Mouse (Mus musculus) ES-Bruce4 (cell line): ENCODE data around the gene Msi1. TPM values are rescaled to one million over a fixed set of nuclear protein-coding genes. Genes with fewer than 3 reads are reported as not detected.

Experiments used
- H3K27ac ChIP-seq: 2 replicates; pipeline ENCODE4 v1.5.1; 2012; ENCODE audit warnings: low read length, inconsistent platforms; ENCODE audit not compliant: insufficient read depth
- H3K27me3 ChIP-seq: 2 replicates; pipeline ENCODE4 v1.6.1; 2012; ENCODE audit warnings: mild to moderate bottlenecking, low read length, inconsistent platforms; ENCODE audit not compliant: control insufficient read depth, poor library complexity, insufficient read depth, severe bottlenecking
- H3K36me3 ChIP-seq: 2 replicates; pipeline ENCODE4 v1.6.1; 2012; ENCODE audit warnings: inconsistent platforms, mild to moderate bottlenecking, low read length, moderate library complexity; ENCODE audit not compliant: control insufficient read depth, poor library complexity, insufficient read depth, severe bottlenecking
- H3K4me1 ChIP-seq: one replicate; pipeline ENCODE4 v1.8.1; 2011; ENCODE audit warnings: low read length; ENCODE audit not compliant: control insufficient read depth, insufficient read depth
- H3K4me3 ChIP-seq: 2 replicates; pipeline ENCODE4 v1.5.1; 2011; ENCODE audit warnings: low read depth, mild to moderate bottlenecking, low read length
- H3K9ac ChIP-seq: 2 replicates; pipeline ENCODE4 v1.6.1; 2012; ENCODE audit warnings: low read depth, mild to moderate bottlenecking, inconsistent platforms; ENCODE audit not compliant: poor library complexity, severe bottlenecking
- H3K9me3 ChIP-seq: replicated peaks from 2 replicates; pipeline ENCODE4 v1.6.1; 2012; ENCODE audit warnings: mild to moderate bottlenecking, low read length, inconsistent platforms; ENCODE audit not compliant: control insufficient read depth, poor library complexity, insufficient read depth, severe bottlenecking
- CTCF ChIP-seq: IDR thresholded peaks from one replicate; pipeline ENCODE4 v1.8.1; 2011; ENCODE audit warnings: low read depth, low read length
- EP300 ChIP-seq: IDR thresholded peaks from 2 replicates; pipeline ENCODE4 v1.6.1; 2011; ENCODE audit warnings: low read depth, low read length; ENCODE audit not compliant: insufficient read depth
- POLR2A ChIP-seq: IDR thresholded peaks from one replicate; pipeline ENCODE4 v1.8.1; 2011; ENCODE audit warnings: low read length; ENCODE audit not compliant: insufficient read depth
- polyA plus RNA-seq: library from polyadenylated mRNA; stranded (reverse); fragments of >200 nt; gene quantifications from 2 replicates; pipeline ENCODE4 v1.2.4, GENCODE M21; 2011; ENCODE audit warnings: low read depth; ENCODE audit not compliant: missing spikeins, insufficient read depth, insufficient read length

Msi1 gene
- polyA plus RNA-seq, 1 experiment: 49.2 TPM

DNA sequence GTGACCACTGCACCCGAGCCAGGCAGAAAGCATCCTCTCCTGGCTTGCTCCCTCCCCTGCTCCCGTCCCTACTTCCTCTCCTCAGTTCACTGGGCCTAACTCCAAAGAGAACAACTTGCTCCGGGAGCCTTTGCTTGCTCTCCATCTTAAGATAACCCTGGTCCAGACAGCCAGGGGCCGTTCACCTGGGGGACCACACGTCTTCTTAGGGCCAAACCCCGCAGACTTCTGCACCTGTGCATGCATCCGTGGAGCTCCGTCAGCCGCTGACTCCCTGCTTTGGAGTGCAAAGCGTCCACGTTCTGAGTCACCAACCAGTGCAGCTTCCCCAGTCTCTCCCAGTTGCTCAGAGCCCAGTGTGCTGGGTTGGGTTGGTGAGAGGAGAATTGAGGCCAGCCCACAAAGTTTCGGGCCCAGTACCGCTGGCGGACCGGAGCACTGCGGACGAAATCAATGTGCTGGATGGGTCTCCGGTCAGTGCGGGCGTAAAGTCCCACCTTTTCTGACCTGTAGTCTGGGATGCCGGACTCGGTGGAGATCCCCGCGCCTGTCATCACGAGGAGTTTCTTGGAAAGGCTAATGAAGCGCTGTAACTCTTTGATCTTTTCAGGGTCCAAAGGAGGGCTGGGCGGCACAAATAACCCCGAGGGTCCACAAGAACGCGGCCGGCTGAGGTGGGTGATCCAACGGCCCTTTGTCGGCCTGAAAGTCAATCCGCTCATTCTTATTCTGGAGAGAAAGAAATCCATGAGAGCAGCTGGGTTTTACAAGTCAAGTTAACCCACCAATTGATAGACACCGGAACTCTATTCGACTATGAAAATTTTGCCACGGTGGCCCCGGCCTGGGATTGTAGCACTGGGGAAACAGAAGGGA lies 53.2 kb downstream of the Msi1 start:
- H3K4me3 ChIP-seq: peak overlapping the region; percentile 43
- H3K9ac ChIP-seq: peak overlapping the region; percentile 25
- peaks cover 4% of the 10 kb centered on the region for H3K36me3 ChIP-seq
- H3K27ac ChIP-seq: no peak overlapping the region; the same call in 1 of the 2 replicates
- H3K4me1 ChIP-seq: no peaks in the 10 kb centered on the region
- TF ChIP-seq POLR2A (no peak), EP300 (0 out of 2 replicates have a peak, but pooled peaks have one; percentile 7), CTCF (no peak)
- H3K27me3 ChIP-seq: no peaks in the 10 kb centered on the region
- H3K9me3 ChIP-seq: no peaks in the 10 kb centered on the region

DNA sequence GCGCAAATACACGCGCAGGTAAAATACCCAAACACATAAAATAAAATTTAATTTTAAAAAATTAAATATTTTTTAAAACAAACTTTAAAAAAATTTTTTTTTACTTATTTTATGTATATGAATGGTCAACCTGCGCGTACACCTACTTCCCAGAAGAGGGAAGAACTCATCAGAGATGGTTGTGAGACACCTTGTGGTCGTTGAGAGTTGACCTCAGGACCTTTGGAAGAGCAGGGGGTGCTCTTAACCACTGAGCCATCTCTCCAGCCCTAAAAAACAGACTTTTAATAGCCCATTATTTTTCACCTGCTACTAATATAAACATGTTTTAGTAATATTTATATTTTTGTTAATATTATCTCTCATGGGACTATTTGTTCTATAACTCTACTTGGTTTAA lies 54.0 kb downstream of the Msi1 start:
- no peaks in the 10 kb centered on the region for H3K36me3 ChIP-seq
- H3K9me3 ChIP-seq: no peaks in the 10 kb centered on the region
- H3K9ac ChIP-seq: peak overlapping the region; percentile 25
- no peaks in the 10 kb centered on the region for H3K27me3 ChIP-seq
- TF ChIP-seq EP300 (no peak), CTCF (peak; percentile 2)
- H3K27ac ChIP-seq: no peak overlapping the region
- no peaks in the 10 kb centered on the region for H3K4me1 ChIP-seq
- H3K4me3 ChIP-seq: peak overlapping the region; percentile 43; the same call in 1 of the 2 replicates

DNA sequence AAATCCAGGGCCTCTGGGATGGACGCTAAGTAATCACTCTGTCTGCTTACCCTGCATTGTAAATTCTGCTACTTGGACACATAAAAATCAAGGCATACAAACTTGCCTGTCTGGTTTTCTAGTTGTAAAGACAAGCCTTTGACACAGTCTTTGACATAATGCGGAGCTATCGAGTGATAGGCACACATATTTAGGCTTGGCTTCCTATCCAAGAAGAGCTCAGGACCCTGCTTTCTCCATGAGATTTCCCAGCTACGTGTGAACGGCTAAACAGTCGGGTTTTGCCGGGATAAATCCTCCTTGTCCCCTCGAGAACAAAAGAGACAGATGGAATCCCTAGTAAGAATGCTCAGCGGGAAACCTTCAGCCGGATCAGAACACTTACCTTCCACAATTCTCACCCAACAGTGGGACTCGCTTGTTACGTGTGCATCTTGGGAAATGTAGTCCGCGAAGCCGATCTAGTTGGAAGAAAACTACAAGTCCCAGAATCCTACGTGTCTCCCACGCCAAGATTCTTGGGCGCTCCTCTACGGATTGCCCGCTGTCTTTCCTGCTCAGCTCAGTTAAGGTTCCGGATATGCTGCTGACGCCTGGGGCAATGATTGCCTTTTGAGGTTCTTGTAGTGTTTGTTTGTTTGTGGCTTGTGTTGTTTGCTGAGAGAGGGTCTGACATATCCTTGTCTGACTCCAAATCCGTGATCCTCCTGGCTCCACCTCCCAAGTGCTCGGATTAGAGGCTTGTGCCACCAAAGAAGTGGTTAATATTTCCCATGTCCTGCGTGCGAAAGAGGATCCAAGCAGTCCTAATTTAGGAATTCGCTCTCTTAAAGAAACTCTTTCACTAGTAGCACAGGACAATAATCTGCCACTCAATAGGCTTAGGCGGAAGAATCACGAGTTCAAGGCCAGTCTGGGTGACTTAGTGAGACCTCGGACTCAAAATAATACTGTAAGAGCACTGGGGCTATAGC lies 54.8 kb downstream of the Msi1 start, which contains the start of gene Sirt4:
TSS of gene Sirt4 (minus strand) at position 779 of the 974 bp plus-strand sequence.
- no peaks in the 10 kb centered on the region for H3K4me1 ChIP-seq
- TF ChIP-seq CTCF (no peak), EP300 (0 out of 2 replicates have a peak, but pooled peaks have one; percentile 34), POLR2A (peak; percentile 73)
- H3K9ac ChIP-seq: peak within 1 kb of the TSS; percentile 76
- peak within 1 kb of the TSS; percentile 94 for H3K4me3 ChIP-seq
- no peaks in the 10 kb centered on the region for H3K27me3 ChIP-seq
- peak within 1 kb of the TSS; percentile 88 for H3K27ac ChIP-seq
- no peaks in the 10 kb centered on the region for H3K9me3 ChIP-seq
- no peaks in the 10 kb centered on the region for H3K36me3 ChIP-seq

DNA sequence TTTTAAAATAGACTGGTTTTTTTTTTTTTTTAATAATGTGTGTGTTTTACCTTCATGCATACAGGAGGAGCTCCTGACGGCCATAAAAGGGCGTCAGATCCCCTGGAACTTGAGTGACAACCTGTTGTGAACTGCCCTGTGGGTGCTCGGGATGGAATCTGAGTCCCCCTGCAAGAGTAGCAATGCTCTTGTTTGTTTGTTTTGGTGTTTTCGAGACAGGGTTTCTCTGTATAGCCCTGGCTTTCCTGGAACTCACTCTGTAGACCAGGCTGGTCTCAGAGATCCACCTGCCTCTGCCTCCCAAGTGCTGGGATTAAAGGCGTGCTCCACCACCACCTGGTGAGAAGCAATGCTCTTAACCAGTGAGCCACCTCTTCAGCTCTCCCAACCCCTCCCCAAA lies 55.6 kb downstream of the Msi1 start:
- H3K9ac ChIP-seq: peak overlapping the region; percentile 76
- TF ChIP-seq EP300: no peak
- no peak for TF ChIP-seq POLR2A
- no peak for TF ChIP-seq CTCF
- no peak overlapping the region for H3K27ac ChIP-seq
- H3K4me3 ChIP-seq: peak overlapping the region; percentile 91
- no peaks in the 10 kb centered on the region for H3K9me3 ChIP-seq
- no peaks in the 10 kb centered on the region for H3K27me3 ChIP-seq
- no peaks in the 10 kb centered on the region for H3K4me1 ChIP-seq
- H3K36me3 ChIP-seq: no peaks in the 10 kb centered on the region

DNA sequence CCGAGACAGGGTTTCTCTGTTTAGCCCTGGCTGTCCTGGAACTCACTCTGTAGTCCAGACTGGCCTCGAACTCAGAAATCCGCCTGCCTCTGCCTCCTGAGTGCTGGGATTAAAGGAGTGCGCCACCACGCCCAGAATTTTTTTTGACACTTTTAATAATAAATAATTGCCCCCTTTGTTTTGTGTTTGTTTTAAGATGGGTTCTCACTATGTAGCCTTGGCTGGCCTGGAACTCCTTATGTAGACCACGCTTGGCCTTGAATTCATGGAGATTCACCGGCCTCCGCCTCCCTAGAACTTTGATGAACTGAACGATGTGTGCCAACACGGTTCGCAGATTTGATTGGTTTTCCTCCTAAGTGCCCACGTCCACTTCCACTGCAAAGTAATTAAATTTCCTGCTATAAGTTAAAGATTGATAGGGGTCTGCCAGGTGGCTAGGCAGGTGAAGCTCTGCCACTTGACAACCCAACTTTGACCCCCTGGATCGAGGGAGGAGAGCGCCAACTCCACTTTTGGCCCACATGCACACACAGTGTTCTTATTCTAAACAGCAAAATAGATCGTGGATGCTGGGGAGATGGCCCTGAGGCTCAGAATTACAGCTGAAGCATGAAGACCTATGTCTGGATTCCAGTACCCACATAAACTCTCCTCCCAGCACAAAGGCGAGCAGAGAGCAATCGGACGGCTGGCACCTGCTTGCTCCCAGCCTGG lies 56.2 kb downstream of the Msi1 start:
- H3K36me3 ChIP-seq: no peaks in the 10 kb centered on the region
- no peak overlapping the region for H3K4me3 ChIP-seq
- no peak overlapping the region for H3K9ac ChIP-seq
- H3K27me3 ChIP-seq: no peaks in the 10 kb centered on the region
- H3K9me3 ChIP-seq: no peaks in the 10 kb centered on the region
- H3K4me1 ChIP-seq: no peaks in the 10 kb centered on the region
- no peak overlapping the region for H3K27ac ChIP-seq
- no peak for TF ChIP-seq EP300
- no peak for TF ChIP-seq CTCF
- no peak for TF ChIP-seq POLR2A
